ENCODE assay signal across 24 mouse cellular contexts in the genomic region with DNA sequence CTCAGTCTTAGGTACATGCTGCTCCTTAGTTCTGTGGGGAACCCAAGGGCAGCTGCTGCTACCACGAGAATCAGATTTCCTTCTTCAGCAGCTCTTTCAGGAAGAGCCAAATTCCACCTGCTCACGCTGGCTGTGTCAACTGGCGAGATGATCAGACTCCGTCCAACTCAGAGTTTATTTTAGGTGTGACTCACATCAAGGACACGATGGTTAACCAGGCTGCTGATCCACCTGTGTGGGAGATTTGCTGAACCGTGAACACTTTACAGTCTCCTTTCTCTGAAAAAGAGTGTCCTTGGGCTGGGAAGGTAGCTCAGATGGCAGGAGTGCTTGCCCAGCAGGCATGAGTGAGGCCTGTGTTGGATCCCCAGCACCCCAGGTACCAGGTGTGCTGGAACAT. TPM values are rescaled to one million over a fixed set of nuclear protein-coding genes. Genes with fewer than 3 reads are reported as not detected.
DNase-seq lines count a peak whose midpoint lies in the region; ATAC-seq and TF ChIP-seq lines count a peak whose summit lies in the region.
"Had no signal": no experiment of that assay in that cellular context is flagged by ENCODE, and none has a peak within 500 bp of the region (broad histone marks: within the 10 kb centered on the region; RNA-seq: fewer than 3 reads in every experiment).

No protein-coding gene starts in this region.

- 61% methylated on average over 6 of the region's 6 CpGs for WGBS in heart, embryonic 16.5 days
- WGBS in heart, embryonic 11.5 days (ENCODE audit: insufficient replicate concordance), result 77% methylated on average over 6 of the region's 6 CpGs
- WGBS in limb, embryonic 10.5 days, result 88% methylated on average over 6 of the region's 6 CpGs

- H3K9ac ChIP-seq in heart, embryonic 16.5 days (ENCODE audit: low read length), result no peak overlapping the region
- no peak overlapping the region for H3K9ac ChIP-seq in heart, embryonic 11.5 days (ENCODE audit: low read depth, low read length)
- H3K9ac ChIP-seq: hindbrain, embryonic 14.5 days; liver, embryonic 13.5 days; lung, embryonic 14.5 days; midbrain, embryonic 15.5 days; neural tube, embryonic 15.5 days; stomach, embryonic 15.5 days had no signal

- peak; percentile 69 for DNase-seq in gastrocnemius, adult 2 months
- DNase-seq in gastrocnemius, postnatal 4 days (ENCODE audit: low spot score in 2 of 2), result no peak
- DNase-seq in kidney, postnatal 36 days, result peak; percentile 54 to 63
- no peak for DNase-seq in kidney, postnatal 14 days
- DNase-seq in limb, embryonic 10.5 days (ENCODE audit: low spot score), result no peak
- no peak for DNase-seq in frontal cortex, postnatal 14 days (ENCODE audit: low spot score in 2 of 2)
- DNase-seq: cerebellum, adult 9-10 months; kidney, postnatal 4 days; layer of hippocampus, adult 9-11 months; liver, embryonic 13.5 days; lung, embryonic 14.5 days; lung, postnatal 36 days; right cerebral cortex, postnatal 14 days; thymus, adult 18-20 months; thymus, postnatal 4 days had no signal

- no peaks in the 10 kb centered on the region for H3K36me3 ChIP-seq in heart, embryonic 16.5 days (ENCODE audit: control insufficient read depth, insufficient read depth)
- H3K36me3 ChIP-seq in heart, embryonic 11.5 days (ENCODE audit: control insufficient read depth, insufficient read depth, low read length), result no peaks in the 10 kb centered on the region
- no peaks in the 10 kb centered on the region for H3K36me3 ChIP-seq in limb, embryonic 10.5 days
- H3K36me3 ChIP-seq: embryonic facial prominence, embryonic 10.5 days; G1E; liver, embryonic 13.5 days; midbrain, embryonic 15.5 days; neural tube, embryonic 15.5 days; stomach, embryonic 15.5 days had no signal

- intact Hi-C loops in gastrocnemius, adult 2 months (cut with DNase I), result loop anchor here (2.0 to 10.0 kb wide), 3 partner anchors 52 to 132 kb away; partner anchors contain the start of gene Scpep1

- H3K9me3 ChIP-seq in heart, embryonic 16.5 days (replicated peaks; ENCODE audit: control insufficient read depth, low read length), result no peaks in the 10 kb centered on the region
- no peaks in the 10 kb centered on the region for H3K9me3 ChIP-seq in heart, embryonic 11.5 days (replicated peaks; ENCODE audit: control insufficient read depth, low read length)
- no peaks in the 10 kb centered on the region for H3K9me3 ChIP-seq in limb, embryonic 10.5 days (replicated peaks)
- H3K9me3 ChIP-seq: embryonic facial prominence, embryonic 10.5 days; G1E; liver, embryonic 13.5 days; midbrain, embryonic 15.5 days; neural tube, embryonic 15.5 days; stomach, embryonic 15.5 days had no signal

- peak overlapping the region; percentile 85 for H3K27ac ChIP-seq in gastrocnemius, adult 2 months
- peak overlapping the region; percentile 20; the same call in 1 of the 2 replicates for H3K27ac ChIP-seq in heart, embryonic 16.5 days (ENCODE audit: low read length)
- H3K27ac ChIP-seq in heart, embryonic 11.5 days (ENCODE audit: low read depth, low read length), result no peak overlapping the region
- H3K27ac ChIP-seq in limb, embryonic 10.5 days, result no peak overlapping the region
- H3K27ac ChIP-seq: embryonic facial prominence, embryonic 10.5 days; hindbrain, embryonic 14.5 days; liver, embryonic 13.5 days; midbrain, embryonic 15.5 days; neural tube, embryonic 15.5 days; stomach, embryonic 15.5 days had no signal

- ATAC-seq in heart, embryonic 16.5 days (replicated peaks; ENCODE audit: extremely low read depth, insufficient read depth, low FRiP score), result no peak
- no peak for ATAC-seq in heart, embryonic 11.5 days (replicated peaks; ENCODE audit: insufficient number of reproducible peaks, low FRiP score, low TSS enrichment)
- ATAC-seq: CD4-positive, CD25-positive, alpha-beta regulatory T cell, adult 4 months; midbrain, embryonic 15.5 days had no signal

- no peak overlapping the region for H3K4me2 ChIP-seq in heart, embryonic 16.5 days (ENCODE audit: low read depth, low read length)
- no peak overlapping the region for H3K4me2 ChIP-seq in heart, embryonic 11.5 days
- H3K4me2 ChIP-seq: hindbrain, embryonic 14.5 days; liver, embryonic 13.5 days; lung, embryonic 14.5 days; midbrain, embryonic 15.5 days; neural tube, embryonic 15.5 days; stomach, embryonic 15.5 days had no signal

- no peak for TF ChIP-seq CTCF in gastrocnemius, adult 2 months (IDR thresholded peaks at IDR 0.05)

- no peaks in the 10 kb centered on the region for H3K27me3 ChIP-seq in heart, embryonic 16.5 days (ENCODE audit: control insufficient read depth, insufficient read depth, low read length)
- H3K27me3 ChIP-seq in heart, embryonic 11.5 days (ENCODE audit: control insufficient read depth, insufficient read depth, low read length), result no peaks in the 10 kb centered on the region
- no peaks in the 10 kb centered on the region for H3K27me3 ChIP-seq in limb, embryonic 10.5 days (ENCODE audit: low read depth, poor library complexity, severe bottlenecking)
- H3K27me3 ChIP-seq: midbrain, embryonic 15.5 days; neural tube, embryonic 15.5 days; stomach, embryonic 15.5 days had no signal

- peaks cover 16% of the 10 kb centered on the region for H3K4me1 ChIP-seq in heart, embryonic 16.5 days (ENCODE audit: control insufficient read depth, insufficient read depth, low read length)
- peaks cover 10% of the 10 kb centered on the region; the same call in 1 of the 2 replicates for H3K4me1 ChIP-seq in heart, embryonic 11.5 days (ENCODE audit: control insufficient read depth, insufficient read depth, low read length)
- H3K4me1 ChIP-seq in limb, embryonic 10.5 days, result peaks cover 5% of the 10 kb centered on the region
- H3K4me1 ChIP-seq: liver, embryonic 13.5 days; midbrain, embryonic 15.5 days; stomach, embryonic 15.5 days had no signal

- H3K4me3 ChIP-seq in gastrocnemius, adult 2 months, result no peak overlapping the region
- no peak overlapping the region for H3K4me3 ChIP-seq in heart, embryonic 16.5 days (ENCODE audit: low read length)
- no peak overlapping the region for H3K4me3 ChIP-seq in heart, embryonic 11.5 days (ENCODE audit: low read depth, low read length)
- no peak overlapping the region for H3K4me3 ChIP-seq in limb, embryonic 10.5 days
- H3K4me3 ChIP-seq: embryonic facial prominence, embryonic 10.5 days; liver, embryonic 13.5 days; midbrain, embryonic 15.5 days; neural tube, embryonic 15.5 days; stomach, embryonic 15.5 days had no signal

RNA-seq across cellular contexts. Expression of gene Akap1, which starts 38.4 kb away (rescaled TPM):
- 10 to 100 TPM; 62.5 to 93.2 TPM for total RNA-seq in gastrocnemius, adult 2 months (2021)
- 10 to 100 TPM; 85.1 to 86.5 TPM for total RNA-seq in gastrocnemius, postnatal 4 days (2021)
- 58.0 and 64.4 TPM in 2 replicates for polyA plus RNA-seq in heart, embryonic 16.5 days (2015; fragmentation: Nextera tagmentation; extraction: Ambion mirVana)
- polyA plus RNA-seq in heart, embryonic 11.5 days (2014; fragmentation: Nextera tagmentation; extraction: Ambion mirVana), result 24.4 and 24.7 TPM in 2 replicates
- 16.8 and 17.4 TPM in 2 replicates for polyA plus RNA-seq in limb, embryonic 10.5 days (2016; fragmentation: Nextera tagmentation; extraction: Ambion mirVana)

RNA-seq across cellular contexts. Expression of gene Scpep1, which starts 52.5 kb away (rescaled TPM):
- total RNA-seq in gastrocnemius, adult 2 months (2021), result 10 to 100 TPM in 1 of 2 experiments, 1 to 10 TPM in 1; 6.1 to 11.2 TPM
- total RNA-seq in gastrocnemius, postnatal 4 days (2021), result 10 to 100 TPM; 37.2 to 44.1 TPM
- 43.6 and 50.8 TPM in 2 replicates for polyA plus RNA-seq in heart, embryonic 16.5 days (2015; fragmentation: Nextera tagmentation; extraction: Ambion mirVana)
- 51.2 and 58.0 TPM in 2 replicates for polyA plus RNA-seq in heart, embryonic 11.5 days (2014; fragmentation: Nextera tagmentation; extraction: Ambion mirVana)
- 63.3 and 65.9 TPM in 2 replicates for polyA plus RNA-seq in limb, embryonic 10.5 days (2016; fragmentation: Nextera tagmentation; extraction: Ambion mirVana)

Comparison
In these comparisons a context has a peak if more than half of its experiments do, and no peak if none do; other contexts are left out.
1. DNase-seq: peak in gastrocnemius, adult 2 months (single experiment) and kidney, postnatal 36 days (2 of 2); none in gastrocnemius, postnatal 4 days (0 of 2), kidney, postnatal 14 days (single experiment), limb, embryonic 10.5 days (single experiment) and frontal cortex, postnatal 14 days (0 of 2).
2. H3K27ac ChIP-seq: peak in gastrocnemius, adult 2 months (single experiment) and heart, embryonic 16.5 days (single experiment); none in heart, embryonic 11.5 days (single experiment) and limb, embryonic 10.5 days (single experiment).